Mouse (Mus musculus): ENCODE data around the gene Poc5. TPM values are rescaled to one million over a fixed set of nuclear protein-coding genes. Genes with fewer than 3 reads are reported as not detected.

Poc5 gene
- total RNA-seq, 1 experiment from 2014 or later = 17.0 TPM

DNA sequence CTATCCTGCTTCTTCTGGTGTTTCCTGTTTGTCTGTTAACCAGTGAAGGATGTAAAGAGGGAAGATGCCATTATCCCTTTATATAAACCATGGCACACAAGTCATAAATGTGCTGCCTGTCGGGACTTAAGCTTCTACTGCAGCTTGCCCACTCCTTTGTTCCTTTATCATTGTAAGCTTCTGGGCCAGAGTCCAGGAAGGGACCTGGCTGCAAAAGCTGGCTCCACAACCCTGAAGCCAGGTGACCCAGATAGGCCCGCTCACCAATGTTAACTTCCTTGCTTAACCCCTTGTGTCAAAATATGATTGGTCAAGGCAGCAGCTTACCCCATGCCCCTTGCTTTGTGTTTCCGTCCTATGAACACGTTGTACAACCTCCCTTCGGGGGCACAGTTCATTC lies 40.4 kb downstream of the Poc5 start:
- no peak for ATAC-seq (replicated peaks; ENCODE audit: low read depth, poor library complexity, severe bottlenecking)

DNA sequence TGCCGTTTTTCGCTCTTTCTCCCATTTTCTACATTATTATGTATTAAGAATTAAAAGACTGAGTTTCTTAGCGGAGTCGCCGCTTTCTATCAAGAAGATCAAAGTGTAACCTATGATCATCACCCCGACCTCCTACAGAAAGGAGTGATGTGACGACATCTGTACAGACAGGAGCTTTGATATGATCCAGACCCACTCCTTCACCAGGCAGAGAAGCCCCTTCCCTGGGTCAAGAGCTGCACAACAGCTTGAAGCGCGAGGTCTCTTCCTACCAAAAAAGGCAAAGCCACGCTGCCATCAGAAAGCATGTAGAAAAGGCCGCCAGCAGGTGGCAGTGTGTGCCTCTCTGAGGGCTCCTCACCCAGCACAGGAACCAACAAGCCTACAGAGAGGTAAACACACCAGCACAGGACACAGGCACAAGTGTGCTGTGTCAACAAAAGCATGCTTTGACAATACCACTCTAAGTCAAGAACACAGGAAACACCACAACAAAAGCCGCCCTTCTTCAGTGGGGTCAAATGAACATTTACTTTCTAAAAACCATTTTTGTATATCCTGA lies 43.6 kb downstream of the Poc5 start:
- peak; percentile 80 for ATAC-seq (replicated peaks; ENCODE audit: low read depth, poor library complexity, severe bottlenecking)

DNA sequence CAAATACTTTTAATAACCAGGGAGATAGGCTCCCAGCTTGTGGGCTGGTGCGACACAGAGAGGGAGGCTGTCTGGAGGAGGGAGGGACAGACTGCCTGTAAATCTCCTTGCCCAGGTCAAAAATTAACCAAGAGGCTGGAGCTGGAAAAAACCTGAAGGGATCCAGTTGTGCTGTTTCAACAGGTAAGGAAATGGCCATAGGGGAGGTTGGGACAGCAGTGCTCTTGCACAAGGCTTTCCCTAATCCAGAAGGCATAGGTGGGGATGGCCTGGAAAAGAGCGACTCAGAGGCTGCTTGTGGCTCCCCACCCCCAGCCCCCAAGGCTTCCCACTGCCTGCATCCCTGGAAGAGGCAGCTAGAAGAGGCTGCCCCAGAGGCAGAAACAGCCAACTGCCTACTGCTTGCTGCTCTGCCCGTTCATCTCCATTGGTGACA lies 44.3 kb downstream of the Poc5 start:
- no peak for ATAC-seq (replicated peaks; ENCODE audit: low read depth, poor library complexity, severe bottlenecking)

DNA sequence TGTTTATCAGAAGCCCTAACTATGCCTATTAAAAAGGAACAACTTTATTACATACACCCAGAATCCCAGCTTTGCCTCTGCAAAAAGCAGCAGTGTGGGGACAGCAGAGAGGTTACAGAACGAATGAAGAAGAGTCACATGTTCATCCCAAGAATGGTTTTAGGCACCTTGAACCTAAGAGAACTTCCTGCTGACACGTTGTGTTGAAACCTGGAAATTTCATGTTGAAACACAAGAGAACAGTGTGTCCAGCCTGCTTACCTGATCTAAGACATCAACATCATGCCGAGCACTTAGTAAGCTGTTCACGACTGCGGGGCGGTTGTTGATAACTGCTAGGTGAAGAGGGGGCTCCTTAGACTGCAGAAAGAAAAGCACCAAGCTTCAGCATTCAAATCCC lies 44.9 kb downstream of the Poc5 start:
- ATAC-seq (replicated peaks; ENCODE audit: low read depth, poor library complexity, severe bottlenecking) = no peak

DNA sequence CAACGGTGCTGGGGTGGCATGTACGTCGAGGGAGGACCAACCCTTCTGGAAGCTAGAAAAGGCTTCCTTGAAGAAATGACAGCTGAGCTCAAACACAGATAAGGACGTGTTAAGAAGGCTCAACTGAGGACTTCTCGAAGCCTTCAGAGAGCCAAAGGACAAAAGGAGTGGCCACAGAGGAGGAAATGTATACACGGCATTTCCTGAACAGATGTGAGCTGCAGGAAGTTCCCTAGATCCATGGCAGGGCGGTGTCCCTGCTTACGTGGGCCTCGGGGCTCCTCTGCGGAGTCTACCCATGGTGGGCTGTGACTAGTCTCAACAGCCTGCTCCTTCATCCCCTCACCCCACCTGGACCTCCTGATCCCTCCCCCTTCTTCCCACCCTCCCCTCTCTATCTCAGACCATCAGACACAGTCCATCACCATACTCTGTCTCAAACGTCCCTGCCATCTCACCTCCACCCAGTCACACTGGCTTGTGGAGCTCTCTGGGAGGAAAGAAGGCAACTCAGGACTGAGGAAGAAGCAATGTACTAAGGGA lies 45.6 kb downstream of the Poc5 start:
- peak; percentile 71 for ATAC-seq (replicated peaks; ENCODE audit: low read depth, poor library complexity, severe bottlenecking)

- no peak for ATAC-seq (replicated peaks; ENCODE audit: low read depth, poor library complexity, severe bottlenecking)
Measured at GRCm38 (mm10) chr13:96434899-96435331, 46.8 kb downstream of the Poc5 start.

DNA sequence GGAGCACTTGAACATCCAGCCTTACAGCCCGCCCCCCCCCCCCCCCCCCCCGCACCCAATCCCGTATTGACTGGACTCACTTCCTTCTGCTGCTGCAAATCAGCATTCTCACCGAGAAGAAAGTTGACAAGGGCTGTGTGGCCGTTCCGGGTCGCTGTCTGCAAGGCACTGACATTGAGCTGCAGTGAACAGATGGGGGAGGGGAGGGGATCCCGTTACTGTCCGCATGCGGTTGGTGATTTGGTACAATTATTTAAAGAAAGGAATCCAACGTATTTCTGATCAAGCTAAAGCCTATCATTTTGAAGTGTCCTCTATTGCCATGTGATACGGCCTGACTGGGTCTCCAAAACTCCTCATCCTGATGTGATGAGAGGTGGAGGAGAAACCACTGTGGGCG lies 47.7 kb downstream of the Poc5 start:
- no peak for ATAC-seq (replicated peaks; ENCODE audit: low read depth, poor library complexity, severe bottlenecking)

GRCm38 (mm10) chr13:96436921-96437320 lies 48.8 kb downstream of the Poc5 start:
- ATAC-seq (replicated peaks; ENCODE audit: low read depth, poor library complexity, severe bottlenecking) = peak; percentile 47

- no peak for ATAC-seq (replicated peaks; ENCODE audit: low read depth, poor library complexity, severe bottlenecking)
Measured at GRCm38 (mm10) chr13:96440436-96440835, 52.3 kb downstream of the Poc5 start.

DNA sequence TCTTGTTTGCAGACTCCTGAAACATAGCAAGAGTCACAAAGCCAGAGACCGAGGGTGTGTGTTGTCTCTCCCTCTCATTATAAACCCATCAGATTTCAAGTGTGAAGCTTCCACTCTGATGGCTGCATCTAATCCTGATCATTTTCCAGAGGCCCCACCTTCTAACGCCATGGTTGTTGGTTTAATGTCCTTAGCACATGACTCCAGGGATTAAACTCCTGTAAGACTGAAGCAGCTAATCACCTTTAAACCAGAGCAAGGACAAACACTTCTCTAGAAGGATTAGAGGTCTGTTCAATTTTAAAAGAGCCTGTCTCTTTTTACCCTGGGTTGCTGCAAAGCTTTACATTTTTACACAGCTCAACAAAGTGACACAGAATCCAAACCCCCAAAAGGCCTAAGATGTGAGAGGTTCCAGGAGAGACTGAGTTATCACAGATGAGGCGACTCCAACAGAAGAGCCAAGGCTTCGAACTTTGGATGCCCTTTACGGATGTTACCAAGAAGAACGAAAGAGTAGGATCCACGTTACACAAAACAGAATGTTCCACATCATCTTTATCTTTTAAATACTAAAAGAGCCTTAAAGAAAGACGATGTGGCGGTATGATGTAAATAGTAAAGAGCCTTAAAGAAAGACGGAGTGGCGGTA lies 62.2 kb downstream of the Poc5 start:
- ATAC-seq (replicated peaks; ENCODE audit: low read depth, poor library complexity, severe bottlenecking) = no peak

GRCm38 (mm10) chr13:96450869-96451268 lies 62.8 kb downstream of the Poc5 start:
- no peak for ATAC-seq (replicated peaks; ENCODE audit: low read depth, poor library complexity, severe bottlenecking)

- no peak for ATAC-seq (replicated peaks; ENCODE audit: low read depth, poor library complexity, severe bottlenecking)
Measured at GRCm38 (mm10) chr13:96451386-96452140, 63.5 kb downstream of the Poc5 start.

DNA sequence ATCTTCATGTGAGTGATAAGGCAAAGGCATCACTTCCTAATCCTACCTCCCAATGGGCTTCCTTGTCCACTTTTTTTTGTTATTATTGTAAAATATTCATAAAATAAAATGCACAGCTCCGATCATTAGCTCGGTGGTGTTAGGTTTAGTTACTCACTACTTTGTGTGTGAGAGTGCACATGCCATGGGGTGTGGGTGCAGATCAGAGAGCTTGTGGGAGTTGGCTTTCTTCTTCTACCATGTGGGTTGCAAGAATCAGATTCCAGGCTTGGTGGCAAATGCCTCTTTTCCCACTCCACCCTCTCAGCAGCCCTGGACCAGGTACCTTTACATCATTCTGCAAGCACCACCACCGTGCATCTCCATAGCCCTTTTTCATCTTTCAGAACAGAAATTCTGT lies 64.5 kb downstream of the Poc5 start:
- no peak for ATAC-seq (replicated peaks; ENCODE audit: low read depth, poor library complexity, severe bottlenecking)

DNA sequence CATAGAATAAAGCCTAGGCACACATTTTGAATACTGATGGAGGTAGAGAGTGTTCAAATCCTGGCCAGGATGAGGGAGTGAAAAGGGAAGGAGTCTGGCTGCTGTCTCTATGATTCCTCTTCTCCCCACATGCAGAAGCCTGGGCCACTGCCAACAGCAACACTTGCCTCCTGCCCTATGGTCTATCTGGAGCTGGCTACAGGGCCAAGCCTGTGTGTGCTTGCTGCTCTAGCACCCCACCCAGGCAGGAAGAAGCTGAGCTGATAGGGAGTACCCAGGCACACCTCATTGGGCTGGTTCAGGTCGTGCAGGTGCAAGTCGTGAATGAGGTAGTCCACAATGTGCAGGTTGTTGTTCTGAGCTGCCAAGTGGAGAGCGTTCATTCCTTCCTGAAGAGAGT lies 66.2 kb downstream of the Poc5 start:
- no peak for ATAC-seq (replicated peaks; ENCODE audit: low read depth, poor library complexity, severe bottlenecking)

GRCm38 (mm10) chr13:96457566-96457965 lies 69.5 kb downstream of the Poc5 start:
- no peak for ATAC-seq (replicated peaks; ENCODE audit: low read depth, poor library complexity, severe bottlenecking)

DNA sequence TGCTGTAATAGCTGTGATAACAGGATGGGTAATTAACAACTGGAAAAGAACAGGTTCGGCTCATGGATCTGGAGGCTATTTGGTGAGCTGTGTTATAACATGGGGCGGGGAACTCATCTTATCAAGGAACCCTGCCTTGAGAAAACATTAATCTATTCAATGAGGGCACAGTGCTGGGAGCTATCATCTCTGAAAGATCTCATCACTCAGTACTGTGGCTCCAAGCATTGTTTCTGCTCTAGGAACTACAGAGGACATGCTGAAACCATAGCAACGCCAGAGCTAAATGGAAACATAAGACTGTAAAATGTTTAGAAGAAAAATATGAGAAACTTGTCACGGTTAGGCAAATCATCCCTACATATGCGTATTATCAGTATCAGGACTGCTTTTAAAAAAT lies 69.9 kb downstream of the Poc5 start:
- ATAC-seq (replicated peaks; ENCODE audit: low read depth, poor library complexity, severe bottlenecking) = no peak

DNA sequence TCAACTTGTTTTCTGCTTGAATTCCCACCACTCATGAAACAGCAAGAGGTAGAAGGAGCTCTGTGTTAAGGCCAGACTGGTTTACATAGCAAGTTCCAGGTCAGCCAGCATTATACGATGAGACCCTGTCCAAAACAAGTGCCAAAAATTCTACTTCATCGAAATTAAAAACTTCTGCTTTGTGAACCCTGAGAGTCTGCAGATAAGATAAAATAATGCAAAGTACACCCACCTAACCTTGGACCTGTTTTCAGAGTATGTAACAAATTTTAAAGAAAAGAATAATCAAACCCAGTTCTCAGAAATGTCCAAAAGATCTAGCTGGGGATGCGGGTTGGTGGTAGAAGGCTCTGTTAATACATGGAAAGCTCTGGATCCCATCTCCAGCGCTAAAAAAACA lies 70.5 kb downstream of the Poc5 start:
- ATAC-seq (replicated peaks; ENCODE audit: low read depth, poor library complexity, severe bottlenecking) = no peak

- ATAC-seq (replicated peaks; ENCODE audit: low read depth, poor library complexity, severe bottlenecking) = no peak
Measured at GRCm38 (mm10) chr13:96462644-96463043, 74.5 kb downstream of the Poc5 start.

DNA sequence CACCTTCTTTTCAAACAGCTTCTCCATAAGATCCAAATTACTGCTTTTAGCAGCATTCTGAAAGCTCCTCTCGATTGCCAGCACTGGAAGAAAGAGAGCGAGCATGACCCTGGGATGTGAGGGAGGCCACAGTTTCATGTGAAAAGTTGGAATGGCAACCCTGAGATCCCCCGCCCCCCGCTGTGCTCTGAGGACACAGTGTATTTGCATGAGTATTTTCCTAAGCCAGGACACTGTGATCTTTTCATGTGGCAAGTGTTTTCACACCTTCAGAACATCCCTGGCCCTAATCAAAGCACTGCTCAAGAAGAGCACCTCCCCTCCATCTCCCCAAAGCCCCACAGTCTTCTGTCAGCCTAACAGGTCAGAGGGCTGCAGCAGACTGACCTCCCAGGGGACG lies 77.2 kb downstream of the Poc5 start:
- ATAC-seq (replicated peaks; ENCODE audit: low read depth, poor library complexity, severe bottlenecking) = no peak
